Mouse (Mus musculus) ES-Bruce4 (cell line): ENCODE measurements around the gene Mapk3.

Experiments used
- CTCF ChIP-seq: IDR thresholded peaks from one replicate; pipeline ENCODE4 v1.8.1; 2011; ENCODE audit warnings: low read depth, low read length
- POLR2A ChIP-seq: IDR thresholded peaks from one replicate; pipeline ENCODE4 v1.8.1; 2011; ENCODE audit warnings: low read length; ENCODE audit not compliant: insufficient read depth

GRCm38 (mm10) chr7:126773351-126773750, 13.9 kb downstream of the Mapk3 start:
- no peak for TF ChIP-seq POLR2A
- TF ChIP-seq CTCF, result no peak
